Mouse (Mus musculus) heart, embryonic 16.5 days (tissue): ENCODE measurements at regions not wholly inside any gene's neighbourhood (a gene's known extent, or its start where the extent isn't known, plus 50 kb on each side); places are given as distances from the start of the nearest gene placed in this dataset.

Experiments
- ATAC-seq: fragments of 200-750 bp; cut with Nextera tagmentation; replicated peaks from 2 replicates; pipeline ENCODE4 v1.8.0; 2017; ENCODE audit warnings: moderate number of reproducible peaks; ENCODE audit not compliant: insufficient read depth, low FRiP score; ENCODE audit errors: extremely low read depth
- H3K27ac ChIP-seq: fragments of 300-500 bp; sonication (generic); 2 replicates; pipeline ENCODE4 v1.5.1; 2014; ENCODE audit warnings: mild to moderate bottlenecking, low read length, control low read depth, moderate library complexity
- H3K27me3 ChIP-seq: fragments of 300-500 bp; sonication (generic); 2 replicates; pipeline ENCODE4 v1.6.1; 2014; ENCODE audit warnings: low read length, mixed read lengths; ENCODE audit not compliant: control insufficient read depth, insufficient read depth
- H3K36me3 ChIP-seq: fragments of 300-500 bp; sonication (generic); 2 replicates; pipeline ENCODE4 v1.6.1; 2014; ENCODE audit not compliant: control insufficient read depth, insufficient read depth
- H3K4me1 ChIP-seq: fragments of 300-500 bp; sonication (generic); 2 replicates; pipeline ENCODE4 v1.6.1; 2014; ENCODE audit warnings: low read length, mixed read lengths; ENCODE audit not compliant: control insufficient read depth, insufficient read depth
- H3K4me2 ChIP-seq: fragments of 300-500 bp; sonication (generic); 2 replicates; pipeline ENCODE4 v1.6.1; 2014; ENCODE audit warnings: low read depth, mild to moderate bottlenecking, control low read depth, low read length
- H3K4me3 ChIP-seq: fragments of 300-500 bp; sonication (generic); 2 replicates; pipeline ENCODE4 v1.5.1; 2014; ENCODE audit warnings: mild to moderate bottlenecking, control low read depth, low read length
- H3K9ac ChIP-seq: fragments of 300-500 bp; sonication (generic); 2 replicates; pipeline ENCODE4 v1.6.1; 2014; ENCODE audit warnings: low read length, control low read depth
- H3K9me3 ChIP-seq: fragments of 300-500 bp; sonication (generic); replicated peaks from 2 replicates; pipeline ENCODE4 v1.6.1; 2016; ENCODE audit warnings: low read length; ENCODE audit not compliant: control insufficient read depth
- WGBS: fragments of 180-500 bp; shearing (Covaris S2); extraction: QIAGEN DNeasy Blood & Tissue Kit; methylation state at CpG from one replicate; pipeline ENCODE4 v1.1.7; 2014; 5-methylcytosine and 5-hydroxymethylcytosine counted together

GRCm38 (mm10) chr12:118784643-118785042 is 61.5 kb upstream of the Sp8 start:
- WGBS = 74% methylated on average over 1 of the region's 1 CpGs
- Histone ChIP-seq H3K4me1 (no peaks in the 10 kb centered on the region), H3K36me3 (no peaks in the 10 kb centered on the region), H3K27me3 (no peaks in the 10 kb centered on the region), H3K4me3 (no peak overlapping the region), H3K4me2 (no peak overlapping the region), H3K9me3 (no peaks in the 10 kb centered on the region), H3K27ac (no peak overlapping the region), H3K9ac (no peak overlapping the region)
- ATAC-seq = no peak

GRCm38 (mm10) chr12:118781978-118782377 is 64.2 kb upstream of the Sp8 start:
- H3K4me3 ChIP-seq = no peak overlapping the region
- H3K27me3 ChIP-seq = no peaks in the 10 kb centered on the region
- H3K9me3 ChIP-seq = no peaks in the 10 kb centered on the region
- no peaks in the 10 kb centered on the region for H3K36me3 ChIP-seq
- H3K9ac ChIP-seq = no peak overlapping the region
- ATAC-seq = no peak
- peaks cover 8% of the 10 kb centered on the region; the same call in 1 of the 2 replicates for H3K4me1 ChIP-seq
- 80% methylated on average over 3 of the region's 3 CpGs for WGBS
- H3K4me2 ChIP-seq = no peak overlapping the region
- H3K27ac ChIP-seq = no peak overlapping the region

GRCm38 (mm10) chr12:118775463-118776064 is 70.6 kb upstream of the Sp8 start:
- Histone ChIP-seq H3K9ac (no peak overlapping the region), H3K4me1 (peaks cover 8% of the 10 kb centered on the region; the same call in 1 of the 2 replicates), H3K27me3 (no peaks in the 10 kb centered on the region), H3K4me2 (no peak overlapping the region), H3K4me3 (no peak overlapping the region), H3K27ac (no peak overlapping the region), H3K9me3 (no peaks in the 10 kb centered on the region), H3K36me3 (no peaks in the 10 kb centered on the region)
- WGBS = 41% methylated on average over 1 of the region's 1 CpGs
- ATAC-seq = no peak

GRCm38 (mm10) chr12:118772790-118773189 is 73.3 kb upstream of the Sp8 start:
- Histone ChIP-seq H3K4me2 (no peak overlapping the region), H3K4me1 (no peaks in the 10 kb centered on the region), H3K9ac (no peak overlapping the region), H3K36me3 (no peaks in the 10 kb centered on the region), H3K4me3 (no peak overlapping the region), H3K27ac (no peak overlapping the region), H3K27me3 (no peaks in the 10 kb centered on the region), H3K9me3 (no peaks in the 10 kb centered on the region)
- ATAC-seq = no peak
- WGBS = 53% methylated on average over 2 of the region's 2 CpGs

- WGBS = 79% methylated on average over 1 of the region's 1 CpGs
- H3K27me3 ChIP-seq = no peaks in the 10 kb centered on the region
These were observed 79.7 kb upstream of the Sp8 start for GRCm38 (mm10) chr12:118766472-118766871.

GRCm38 (mm10) chr12:118754076-118754475 is 92.1 kb upstream of the Sp8 start:
- H3K4me1 ChIP-seq = no peaks in the 10 kb centered on the region
- no peak overlapping the region for H3K27ac ChIP-seq
- no peak overlapping the region for H3K4me3 ChIP-seq
- H3K9ac ChIP-seq = no peak overlapping the region
- no peaks in the 10 kb centered on the region for H3K9me3 ChIP-seq
- no peaks in the 10 kb centered on the region for H3K36me3 ChIP-seq
- no peak overlapping the region for H3K4me2 ChIP-seq
- no peaks in the 10 kb centered on the region for H3K27me3 ChIP-seq
- no peak for ATAC-seq
- WGBS = 41% methylated on average over 2 of the region's 2 CpGs

More at GRCm38 (mm10) chr12:118766472-118766871, 79.7 kb upstream of the Sp8 start:
- no peak overlapping the region for H3K9ac ChIP-seq
- H3K4me2 ChIP-seq = no peak overlapping the region
- no peaks in the 10 kb centered on the region for H3K9me3 ChIP-seq
- H3K36me3 ChIP-seq = no peaks in the 10 kb centered on the region
- no peak overlapping the region for H3K4me3 ChIP-seq
- H3K4me1 ChIP-seq = no peaks in the 10 kb centered on the region
- no peak overlapping the region for H3K27ac ChIP-seq
- no peak for ATAC-seq

- no peaks in the 10 kb centered on the region for H3K9me3 ChIP-seq
- H3K4me3 ChIP-seq = no peak overlapping the region
- no peak overlapping the region for H3K4me2 ChIP-seq
- H3K27me3 ChIP-seq = no peaks in the 10 kb centered on the region
- H3K4me1 ChIP-seq = no peaks in the 10 kb centered on the region
- no peak overlapping the region for H3K27ac ChIP-seq
- no peaks in the 10 kb centered on the region for H3K36me3 ChIP-seq
- WGBS = 60% methylated on average over 4 of the region's 4 CpGs
- H3K9ac ChIP-seq = no peak overlapping the region
- ATAC-seq = no peak
These were observed 107.0 kb upstream of the Sp8 start for GRCm38 (mm10) chr12:118739103-118739502.

GRCm38 (mm10) chr12:118725891-118726290 is 120.2 kb upstream of the Sp8 start:
- H3K27me3 ChIP-seq = no peaks in the 10 kb centered on the region
- ATAC-seq = no peak
- no peaks in the 10 kb centered on the region for H3K4me1 ChIP-seq
- 73% methylated on average over 4 of the region's 4 CpGs for WGBS
- H3K36me3 ChIP-seq = no peaks in the 10 kb centered on the region
- no peak overlapping the region for H3K27ac ChIP-seq
- H3K9ac ChIP-seq = no peak overlapping the region
- no peak overlapping the region for H3K4me2 ChIP-seq
- no peak overlapping the region for H3K4me3 ChIP-seq
- H3K9me3 ChIP-seq = no peaks in the 10 kb centered on the region

- 80% methylated on average over 4 of the region's 4 CpGs for WGBS
- no peaks in the 10 kb centered on the region for H3K36me3 ChIP-seq
- no peak overlapping the region for H3K4me2 ChIP-seq
- no peak for ATAC-seq
- no peaks in the 10 kb centered on the region for H3K9me3 ChIP-seq
- H3K27ac ChIP-seq = no peak overlapping the region
- H3K4me1 ChIP-seq = no peaks in the 10 kb centered on the region
- H3K27me3 ChIP-seq = no peaks in the 10 kb centered on the region
- H3K9ac ChIP-seq = no peak overlapping the region
- H3K4me3 ChIP-seq = no peak overlapping the region
These were observed 126.1 kb upstream of the Sp8 start for GRCm38 (mm10) chr12:118719878-118720573.
